Mouse (Mus musculus): Measurements from ENCODE around the gene Hopx.

Hopx gene

DNA sequence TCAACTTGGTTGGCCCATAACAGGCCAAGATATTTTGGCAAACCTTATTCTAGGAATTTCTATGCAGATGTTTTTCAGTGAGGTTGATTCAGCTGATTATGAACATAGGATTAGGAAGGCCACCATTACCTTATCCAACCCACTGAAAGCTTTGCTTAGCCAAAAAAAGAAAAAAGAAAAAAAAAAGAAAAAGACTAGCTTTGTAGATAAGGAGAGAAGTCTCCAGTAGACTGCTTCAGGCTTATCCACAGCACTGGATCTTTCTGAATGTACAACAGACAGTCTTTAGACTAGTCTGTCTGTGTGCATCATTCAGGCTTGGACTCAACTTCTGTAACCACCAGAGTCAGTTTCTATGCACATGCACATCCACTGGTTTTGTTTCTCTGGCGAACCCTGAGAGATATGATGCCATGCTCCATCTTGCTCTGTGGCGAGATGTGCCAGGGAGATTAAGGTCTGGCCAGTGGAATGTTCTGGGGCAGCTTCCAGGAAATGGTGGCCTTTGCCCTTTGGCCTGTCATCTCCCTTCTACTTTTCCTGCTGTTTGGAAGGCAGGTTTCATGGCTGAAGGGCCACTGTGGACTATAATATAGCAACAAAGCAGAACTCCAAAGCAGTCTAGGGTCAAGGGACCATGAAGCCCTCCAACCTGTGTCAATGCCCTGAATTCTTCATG lies 17.7 kb upstream of the Hopx start:
- no peak for DNase-seq (ENCODE audit: low read depth in 2 of 2, low spot score in 2 of 2)

DNA sequence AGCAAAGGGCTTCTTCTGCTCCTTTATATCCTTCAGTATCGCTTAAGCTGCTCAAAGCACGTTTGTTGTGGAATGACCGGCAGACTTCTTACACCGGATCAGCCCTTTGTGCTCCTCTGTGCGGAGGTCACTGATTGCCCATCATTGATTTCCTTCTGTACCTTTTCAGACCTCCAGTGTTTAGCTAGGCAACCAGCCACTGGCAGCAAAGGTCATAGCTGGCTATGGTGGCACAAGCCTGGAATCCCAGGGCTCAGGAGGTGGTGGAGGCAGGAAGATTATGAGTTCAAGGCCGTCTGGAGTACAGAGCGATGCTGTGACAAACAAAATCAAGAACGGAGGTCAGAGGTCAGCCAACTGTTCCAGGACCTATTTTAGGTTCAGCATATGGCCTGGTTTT lies 17.0 kb upstream of the Hopx start:
- DNase-seq (ENCODE audit: low read depth in 2 of 2, low spot score in 2 of 2): no peak

- DNase-seq (ENCODE audit: low read depth in 2 of 2, low spot score in 2 of 2): no peak
Observed at GRCm38 (mm10) chr5:77130310-77131020, 15.5 kb upstream of the Hopx start.

DNA sequence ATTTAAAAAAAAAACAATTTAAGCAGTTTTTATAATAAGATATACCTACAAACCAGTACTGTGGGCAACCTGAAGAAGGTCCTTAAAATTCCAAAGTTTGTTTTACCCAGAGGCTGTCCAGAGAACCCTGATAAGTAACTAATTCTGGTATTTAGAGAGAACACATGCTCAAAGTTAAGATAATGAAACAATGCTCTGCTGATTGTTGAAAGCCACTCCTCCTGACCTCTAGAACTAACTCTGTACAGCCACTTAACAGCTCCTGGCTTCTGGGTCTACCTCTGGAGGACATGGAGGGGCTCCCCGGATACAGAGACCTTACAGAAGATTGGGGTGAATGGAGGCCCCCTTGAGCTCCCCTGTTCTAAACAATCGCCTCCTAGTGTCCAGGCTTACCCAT lies 15.0 kb upstream of the Hopx start:
- DNase-seq (ENCODE audit: low read depth in 2 of 2, low spot score in 2 of 2): no peak

- DNase-seq (ENCODE audit: low read depth in 2 of 2, low spot score in 2 of 2): no peak
Observed at GRCm38 (mm10) chr5:77128854-77129253, 13.9 kb upstream of the Hopx start.

GRCm38 (mm10) chr5:77126415-77126968 lies 11.6 kb upstream of the Hopx start:
- no peak for DNase-seq (ENCODE audit: low read depth in 2 of 2, low spot score in 2 of 2)

DNA sequence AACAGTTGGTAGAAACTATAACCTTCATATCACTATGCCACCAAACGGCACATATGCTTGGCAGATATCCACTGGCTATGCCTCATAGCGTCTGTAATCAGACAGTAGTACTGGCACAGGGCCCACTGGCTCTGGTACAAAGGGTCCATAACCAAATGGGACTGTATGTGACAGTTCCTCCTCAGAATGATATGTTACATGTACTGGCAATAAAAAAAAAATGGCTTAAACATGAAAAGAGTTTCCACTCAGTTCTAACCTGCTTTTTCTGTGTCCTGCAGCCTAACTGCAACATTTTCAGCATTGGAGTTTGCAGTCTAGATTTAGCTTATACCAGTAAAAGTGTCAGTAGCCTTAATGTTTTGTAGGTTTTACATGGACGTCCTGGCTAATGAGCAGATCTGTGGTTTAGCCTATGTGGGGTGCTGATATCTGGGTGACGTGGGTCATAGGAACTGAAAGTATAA lies 9.9 kb upstream of the Hopx start:
- DNase-seq (ENCODE audit: low read depth in 2 of 2, low spot score in 2 of 2): no peak

- DNase-seq (ENCODE audit: low read depth in 2 of 2, low spot score in 2 of 2): peak in 1 of 2 experiments; percentile 11
Observed at GRCm38 (mm10) chr5:77124165-77124564, 9.2 kb upstream of the Hopx start.

GRCm38 (mm10) chr5:77123597-77123996 lies 8.7 kb upstream of the Hopx start:
- no peak for DNase-seq (ENCODE audit: low read depth in 2 of 2, low spot score in 2 of 2)

DNA sequence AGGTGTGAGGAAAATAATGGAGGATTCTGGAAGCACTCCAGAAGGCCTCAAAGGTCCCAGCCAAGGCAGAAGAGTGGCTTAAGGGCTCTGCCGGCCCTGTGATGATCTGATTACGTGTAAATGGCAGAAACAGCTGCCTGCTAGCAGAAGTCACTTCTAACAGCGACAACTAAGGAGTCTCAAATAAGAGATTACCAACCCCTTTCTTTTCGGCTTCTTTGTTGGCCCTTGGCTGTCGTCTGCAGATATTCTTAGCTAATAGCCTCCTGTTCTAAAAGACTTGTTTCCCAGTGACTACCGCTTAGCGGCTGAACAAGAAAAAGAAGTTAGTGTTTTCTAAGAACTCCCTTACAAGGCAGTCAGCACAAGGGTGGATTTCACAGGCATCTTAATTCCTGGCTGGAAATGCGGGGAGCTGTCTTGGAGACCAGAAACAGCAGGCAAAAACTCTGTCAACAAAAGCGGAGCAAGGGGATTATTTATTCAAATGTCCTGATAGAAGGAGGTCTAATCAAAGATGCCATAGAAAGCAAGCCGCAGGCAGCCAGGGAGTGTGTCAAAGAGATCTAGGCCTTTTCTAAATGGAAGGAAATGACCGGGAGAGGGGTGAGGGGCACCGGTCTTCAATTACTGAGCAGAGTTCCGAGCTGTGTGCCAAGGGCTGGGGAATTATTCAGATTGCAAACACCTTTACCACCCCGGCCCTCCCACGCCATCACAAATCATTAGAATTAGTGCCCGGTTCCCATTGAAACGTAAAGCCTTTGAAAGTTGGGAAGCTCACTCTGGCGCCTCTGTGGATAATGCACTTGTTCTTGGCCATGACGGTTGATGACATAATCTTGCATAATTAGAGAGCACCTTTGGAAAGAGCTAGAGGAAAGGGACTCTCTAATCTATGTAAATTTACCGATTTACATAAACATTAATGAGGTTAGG lies 7.6 kb upstream of the Hopx start:
- DNase-seq (ENCODE audit: low read depth in 2 of 2, low spot score in 2 of 2): no peak

DNA sequence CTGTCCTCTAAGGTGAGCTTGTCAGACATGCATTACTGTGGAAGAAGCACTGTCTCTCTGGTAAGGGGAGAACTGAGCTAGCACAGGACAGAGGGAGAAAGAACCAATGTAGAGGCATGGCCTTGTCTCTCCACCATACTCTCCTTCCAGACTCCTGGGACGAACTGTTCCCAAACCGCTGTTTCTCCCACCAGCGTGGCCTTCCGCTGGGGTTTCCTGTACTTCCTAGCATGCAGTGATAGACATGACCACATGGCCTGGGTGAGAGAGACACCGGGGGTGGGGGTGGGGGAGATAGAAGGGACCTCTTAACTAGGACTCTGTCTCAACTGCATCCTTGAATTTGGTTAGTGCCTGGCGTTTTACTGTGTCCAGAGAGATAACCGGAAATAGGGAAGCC lies 5.8 kb upstream of the Hopx start:
- no peak for DNase-seq (ENCODE audit: low read depth in 2 of 2, low spot score in 2 of 2)

DNA sequence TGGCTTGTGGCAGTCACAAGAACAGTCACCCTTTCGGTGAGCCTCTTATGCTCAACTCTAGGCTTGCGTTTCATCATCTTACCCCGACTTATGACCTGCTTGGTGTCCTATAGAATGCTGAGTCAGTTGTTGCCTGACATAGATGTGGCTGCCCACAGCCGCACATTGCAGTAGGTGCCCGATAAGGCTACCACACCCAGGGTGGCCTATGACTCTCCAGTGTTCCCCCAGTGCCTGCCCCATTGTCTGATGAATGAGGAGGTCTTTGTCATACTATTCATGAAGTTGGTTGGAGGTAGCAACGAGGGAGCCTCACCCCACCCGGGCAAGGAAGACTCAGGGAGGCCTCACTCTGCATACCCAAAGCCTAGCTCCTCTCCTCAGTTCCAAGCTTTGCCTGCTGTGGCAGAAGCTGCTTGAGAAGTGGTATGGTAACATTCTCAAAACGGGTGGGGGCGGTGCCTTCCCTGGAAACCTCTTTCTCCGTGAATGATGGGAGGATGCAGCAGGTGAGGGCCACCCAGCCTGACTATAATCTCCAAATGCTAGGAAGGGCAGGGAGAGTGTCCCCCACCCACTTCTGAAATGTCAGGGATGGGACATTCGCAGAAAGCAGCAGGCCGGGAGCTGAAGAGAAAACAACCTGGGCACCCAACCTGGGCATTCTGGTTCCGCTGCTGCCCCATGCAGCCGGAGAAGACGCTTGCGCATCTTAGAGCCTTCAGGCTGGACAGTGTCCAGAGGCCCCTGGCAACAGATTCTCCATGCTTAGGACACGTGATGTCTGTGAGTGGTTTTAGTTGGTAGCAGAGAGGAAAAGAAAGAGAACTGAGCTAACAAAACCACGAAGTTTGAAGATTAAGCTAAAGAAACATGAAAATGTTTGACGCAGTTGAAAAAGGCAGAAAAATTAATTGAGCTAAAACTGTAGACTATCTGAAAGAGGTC lies 4.8 kb upstream of the Hopx start:
- no peak for DNase-seq (ENCODE audit: low read depth in 2 of 2, low spot score in 2 of 2)

- DNase-seq (ENCODE audit: low read depth in 2 of 2, low spot score in 2 of 2): no peak
Observed at GRCm38 (mm10) chr5:77115732-77116131, 811 bp upstream of the Hopx start.

- DNase-seq (ENCODE audit: low read depth in 2 of 2, low spot score in 2 of 2): no peak
Observed at GRCm38 (mm10) chr5:77113773-77114172, 1.1 kb downstream of the Hopx start.

- DNase-seq (ENCODE audit: low read depth in 2 of 2, low spot score in 2 of 2): no peak
Observed at GRCm38 (mm10) chr5:77112066-77112465, 2.9 kb downstream of the Hopx start.

DNA sequence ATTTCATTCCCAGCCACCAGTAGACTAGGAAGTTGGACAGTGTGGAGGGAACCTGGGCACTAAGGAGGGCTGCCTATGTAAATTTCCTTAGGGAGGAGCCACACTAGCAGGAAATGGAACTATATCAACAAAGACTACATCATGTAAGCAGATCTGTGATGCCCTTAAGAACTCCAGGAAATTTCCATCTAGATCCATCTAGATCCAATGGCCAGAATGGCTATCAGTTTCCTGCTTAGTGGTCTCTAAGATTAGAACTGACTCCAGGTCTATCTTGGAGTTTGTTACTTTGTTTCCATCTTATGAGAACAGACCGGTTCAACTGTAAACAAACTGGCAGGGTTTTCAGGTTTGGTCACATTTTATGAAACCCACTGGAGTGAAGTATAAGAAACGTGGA lies 5.1 kb downstream of the Hopx start:
- DNase-seq (ENCODE audit: low read depth in 2 of 2, low spot score in 2 of 2): no peak

GRCm38 (mm10) chr5:77108806-77109205 lies 6.1 kb downstream of the Hopx start:
- no peak for DNase-seq (ENCODE audit: low read depth in 2 of 2, low spot score in 2 of 2)

GRCm38 (mm10) chr5:77107146-77107822 lies 7.6 kb downstream of the Hopx start:
- DNase-seq (ENCODE audit: low read depth in 2 of 2, low spot score in 2 of 2): no peak

- no peak for DNase-seq (ENCODE audit: low read depth in 2 of 2, low spot score in 2 of 2)
Observed at GRCm38 (mm10) chr5:77102522-77103365, 12.2 kb downstream of the Hopx start.

Data from CD8-positive naive resting alpha-beta T cell, adult 2 months (primary cell).